Comparison of ENCODE assay signal across 8 mouse cellular contexts in genomic region chr10:80900318-80901247, GRCm38 (mm10). TPM values are rescaled to one million over a fixed set of nuclear protein-coding genes. Genes with fewer than 3 reads are reported as not detected.
DNase-seq lines count a peak whose midpoint lies in the region; ATAC-seq lines count a peak whose summit lies in the region.

Gene Timm13 (minus strand): TSS chr10:80900969.

- peak; percentile 100 for DNase-seq in adipocyte (ENCODE audit: low spot score)
- peak; percentile 100 for DNase-seq in embryo, embryonic 10 days (ENCODE audit: low spot score)
- DNase-seq in gastrocnemius, postnatal 10 days = peak; percentile 91
- DNase-seq in induced T-regulatory cell, adult 2 months (ENCODE audit: low read depth) = peak; percentile 99
- DNase-seq in left cerebral cortex, adult 9 months (ENCODE audit: low spot score in 2 of 2) = peak; percentile 99 to 100
- peak; percentile 98 for DNase-seq in right cerebral cortex, postnatal 14 days
- peak; percentile 94 to 98 for DNase-seq in urinary bladder, postnatal 36 days (ENCODE audit: low spot score in 2 of 2)

- peak; percentile 93 for ATAC-seq in megakaryocyte progenitor cell, adult 5-6 weeks (replicated peaks; ENCODE audit: poor library complexity)

RNA-seq across cellular contexts. Expression of gene Timm13, which starts in this region (rescaled TPM):
- total RNA-seq in gastrocnemius, postnatal 10 days (2021) = 100 to 1,000 TPM; 113 to 127 TPM
- 132 and 150 TPM in 2 replicates for total RNA-seq in megakaryocyte progenitor cell, adult 5-6 weeks (2015)
- 55.3 and 100 TPM in 2 replicates for total RNA-seq in megakaryocyte progenitor cell, adult 5-6 weeks (2017)

Comparison
In these comparisons a context has a peak if more than half of its experiments do, and no peak if none do; other contexts are left out.
1. Peak in every context shown above with its lines: DNase-seq and ATAC-seq.